Mouse (Mus musculus): Measurements from ENCODE around the gene Rap1gap. TPM values are rescaled to one million over a fixed set of nuclear protein-coding genes. Genes with fewer than 3 reads are reported as not detected.

The Rap1gap gene
- polyA plus RNA-seq, 1 experiment = 396 TPM

GRCm38 (mm10) chr4:137663491-137663890, 1.0 kb upstream of the Rap1gap start:
- TF ChIP-seq POLR2A (IDR thresholded peaks at IDR 0.05; ENCODE audit: borderline replicate concordance, insufficient read depth, low read length) (no peak), CTCF (IDR thresholded peaks at IDR 0.05; ENCODE audit: borderline replicate concordance, insufficient read depth, low read depth, low read length) (no peak)

GRCm38 (mm10) chr4:137664980-137665675, 602 bp downstream of the Rap1gap start:
- Histone ChIP-seq H3K4me1 (ENCODE audit: control insufficient read depth, insufficient read depth, low read length) (peaks cover 54% of the 10 kb centered on the region), H3K27me3 (ENCODE audit: control insufficient read depth, insufficient read depth, low read length) (no peaks in the 10 kb centered on the region), H3K4me3 (replicated peaks; ENCODE audit: insufficient read depth, low read depth, low read length) (peak overlapping the region; percentile 85), H3K27ac (ENCODE audit: insufficient read depth, low read length) (peak overlapping the region; percentile 95)
- DNase-seq = peak in 1 of 2 experiments; percentile 72
- no peak for TF ChIP-seq POLR2A (IDR thresholded peaks at IDR 0.05; ENCODE audit: borderline replicate concordance, insufficient read depth, low read length)
- WGBS = 1% methylated on average over 13 of the region's 15 CpGs

More at GRCm38 (mm10) chr4:137663491-137663890, 1.0 kb upstream of the Rap1gap start:
- Histone ChIP-seq H3K27me3 (ENCODE audit: control insufficient read depth, insufficient read depth, low read length) (no peaks in the 10 kb centered on the region), H3K4me3 (replicated peaks; ENCODE audit: insufficient read depth, low read depth, low read length) (no peak overlapping the region), H3K27ac (ENCODE audit: insufficient read depth, low read length) (peak overlapping the region; percentile 52), H3K4me1 (ENCODE audit: control insufficient read depth, insufficient read depth, low read length) (peaks cover 54% of the 10 kb centered on the region)
- no peak for DNase-seq
- WGBS = 48% methylated on average over 4 of the region's 4 CpGs

GRCm38 (mm10) chr4:137665791-137666190, 1.3 kb downstream of the Rap1gap start:
- 35% methylated on average over 5 of the region's 5 CpGs for WGBS
- DNase-seq = peak in 1 of 2 experiments; percentile 55
- TF ChIP-seq POLR2A (IDR thresholded peaks at IDR 0.05; ENCODE audit: borderline replicate concordance, insufficient read depth, low read length) = no peak
- TF ChIP-seq CTCF (IDR thresholded peaks at IDR 0.05; ENCODE audit: borderline replicate concordance, insufficient read depth, low read depth, low read length) = no peak
- peak overlapping the region; percentile 85 for H3K4me3 ChIP-seq (replicated peaks; ENCODE audit: insufficient read depth, low read depth, low read length)
- H3K4me1 ChIP-seq (ENCODE audit: control insufficient read depth, insufficient read depth, low read length) = peaks cover 52% of the 10 kb centered on the region
- peak overlapping the region; percentile 95 for H3K27ac ChIP-seq (ENCODE audit: insufficient read depth, low read length)
- no peaks in the 10 kb centered on the region for H3K27me3 ChIP-seq (ENCODE audit: control insufficient read depth, insufficient read depth, low read length)

GRCm38 (mm10) chr4:137666283-137666957, 1.9 kb downstream of the Rap1gap start:
- TF ChIP-seq POLR2A (IDR thresholded peaks at IDR 0.05; ENCODE audit: borderline replicate concordance, insufficient read depth, low read length) (no peak), CTCF (IDR thresholded peaks at IDR 0.05; ENCODE audit: borderline replicate concordance, insufficient read depth, low read depth, low read length) (no peak)
- Histone ChIP-seq H3K4me3 (replicated peaks; ENCODE audit: insufficient read depth, low read depth, low read length) (peak overlapping the region; percentile 85), H3K4me1 (ENCODE audit: control insufficient read depth, insufficient read depth, low read length) (peaks cover 48% of the 10 kb centered on the region)

GRCm38 (mm10) chr4:137666958-137667345, 2.4 kb downstream of the Rap1gap start:
- 20% methylated on average over 8 of the region's 8 CpGs for WGBS
- Histone ChIP-seq H3K4me3 (replicated peaks; ENCODE audit: insufficient read depth, low read depth, low read length) (peak overlapping the region; percentile 85), H3K27me3 (ENCODE audit: control insufficient read depth, insufficient read depth, low read length) (no peaks in the 10 kb centered on the region), H3K4me1 (ENCODE audit: control insufficient read depth, insufficient read depth, low read length) (peaks cover 49% of the 10 kb centered on the region), H3K27ac (ENCODE audit: insufficient read depth, low read length) (peak overlapping the region; percentile 95; the same call in 1 of the 2 replicates)
- TF ChIP-seq CTCF (IDR thresholded peaks at IDR 0.05; ENCODE audit: borderline replicate concordance, insufficient read depth, low read depth, low read length) (no peak), POLR2A (IDR thresholded peaks at IDR 0.05; ENCODE audit: borderline replicate concordance, insufficient read depth, low read length) (no peak)
- peak; percentile 48 to 55 for DNase-seq

More at GRCm38 (mm10) chr4:137666283-137666957, 1.9 kb downstream of the Rap1gap start:
- 22% methylated on average over 5 of the region's 5 CpGs for WGBS
- peak in 1 of 2 experiments; percentile 50 for DNase-seq
- H3K27ac ChIP-seq (ENCODE audit: insufficient read depth, low read length) = peak overlapping the region; percentile 95; the same call in 1 of the 2 replicates
- H3K27me3 ChIP-seq (ENCODE audit: control insufficient read depth, insufficient read depth, low read length) = no peaks in the 10 kb centered on the region

GRCm38 (mm10) chr4:137667747-137668146, 3.2 kb downstream of the Rap1gap start:
- DNase-seq = peak; percentile 84 to 89
- TF ChIP-seq CTCF (IDR thresholded peaks at IDR 0.05; ENCODE audit: borderline replicate concordance, insufficient read depth, low read depth, low read length) = no peak
- TF ChIP-seq POLR2A (IDR thresholded peaks at IDR 0.05; ENCODE audit: borderline replicate concordance, insufficient read depth, low read length) = no peak
- peak overlapping the region; percentile 85 for H3K4me3 ChIP-seq (replicated peaks; ENCODE audit: insufficient read depth, low read depth, low read length)
- WGBS = 5% methylated on average over 5 of the region's 5 CpGs
- peaks cover 52% of the 10 kb centered on the region for H3K4me1 ChIP-seq (ENCODE audit: control insufficient read depth, insufficient read depth, low read length)
- peak overlapping the region; percentile 95 for H3K27ac ChIP-seq (ENCODE audit: insufficient read depth, low read length)
- H3K27me3 ChIP-seq (ENCODE audit: control insufficient read depth, insufficient read depth, low read length) = no peaks in the 10 kb centered on the region

- Histone ChIP-seq H3K4me3 (replicated peaks; ENCODE audit: insufficient read depth, low read depth, low read length) (no peak overlapping the region), H3K4me1 (ENCODE audit: control insufficient read depth, insufficient read depth, low read length) (peaks cover 66% of the 10 kb centered on the region), H3K27me3 (ENCODE audit: control insufficient read depth, insufficient read depth, low read length) (no peaks in the 10 kb centered on the region), H3K27ac (ENCODE audit: insufficient read depth, low read length) (no peak overlapping the region)
- no peak for TF ChIP-seq CTCF (IDR thresholded peaks at IDR 0.05; ENCODE audit: borderline replicate concordance, insufficient read depth, low read depth, low read length)
- TF ChIP-seq POLR2A (IDR thresholded peaks at IDR 0.05; ENCODE audit: borderline replicate concordance, insufficient read depth, low read length) = no peak
- WGBS = 24% methylated on average over 13 of the region's 13 CpGs
- peak; percentile 50 to 61 for DNase-seq
Measured at GRCm38 (mm10) chr4:137671711-137672500, 7.4 kb downstream of the Rap1gap start.

Data from cerebellum, adult 2 months (tissue).